Mouse (Mus musculus) embryonic facial prominence, embryonic 10.5 days (tissue): ENCODE measurements at regions not wholly inside any gene's neighbourhood (a gene's known extent, or its start where the extent isn't known, plus 50 kb on each side); places are given as distances from the start of the nearest gene placed in this dataset.

Source experiments
- DNase-seq: peaks from one replicate; pipeline ENCODE4 v3.0.0-alpha.2; 2017; ENCODE audit warnings: low spot score
- H3K27ac ChIP-seq: fragments of 300-500 bp; sonication (generic); replicated peaks from 2 replicates; pipeline ENCODE4 v1.5.1; 2016; ENCODE audit warnings: mild to moderate bottlenecking
- H3K27me3 ChIP-seq: fragments of 300-500 bp; sonication (generic); replicated peaks from 2 replicates; pipeline ENCODE4 v1.6.1; 2016; ENCODE audit warnings: low read depth, mild to moderate bottlenecking; ENCODE audit not compliant: poor library complexity, severe bottlenecking
- H3K36me3 ChIP-seq: fragments of 300-500 bp; sonication (generic); replicated peaks from 2 replicates; pipeline ENCODE4 v1.6.1; 2016; ENCODE audit warnings: mild to moderate bottlenecking, moderate library complexity
- H3K4me1 ChIP-seq: fragments of 300-500 bp; sonication (generic); 2 replicates; pipeline ENCODE4 v1.6.1; 2016
- H3K4me3 ChIP-seq: fragments of 300-500 bp; sonication (generic); 2 replicates; pipeline ENCODE4 v1.5.1; 2016; ENCODE audit warnings: mild to moderate bottlenecking, moderate library complexity
- H3K9me3 ChIP-seq: fragments of 300-500 bp; sonication (generic); 2 replicates; pipeline ENCODE4 v1.6.1; 2016; ENCODE audit warnings: mild to moderate bottlenecking
- WGBS: fragments of 180-500 bp; shearing (Covaris S2); methylation state at CpG from one replicate; pipeline ENCODE4 v1.1.7; 2016; 5-methylcytosine and 5-hydroxymethylcytosine counted together

DNA sequence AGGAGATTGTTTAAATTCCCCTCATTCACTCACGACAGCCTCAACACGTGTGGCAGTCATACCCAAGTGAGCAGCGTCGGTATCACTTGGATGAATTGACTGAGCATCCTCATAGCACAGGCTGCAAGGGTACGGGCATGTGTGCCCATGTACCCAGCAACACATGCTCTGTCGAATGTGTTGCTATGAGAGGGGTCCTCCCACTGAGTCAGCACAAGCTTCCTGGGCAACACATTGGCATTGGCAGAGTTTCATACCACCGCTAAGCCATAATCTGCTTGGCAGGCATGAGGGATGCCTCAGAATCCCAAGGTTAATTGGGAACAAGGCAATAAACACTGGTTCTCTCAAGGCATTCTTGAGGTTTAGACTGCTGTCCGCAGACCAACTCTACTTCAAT is 115.1 kb downstream of the Atp6v1g3 start:
- no peak for DNase-seq
- no peaks in the 10 kb centered on the region for H3K9me3 ChIP-seq
- no peak overlapping the region for H3K27ac ChIP-seq
- H3K36me3 ChIP-seq, result no peaks in the 10 kb centered on the region
- no peak overlapping the region for H3K4me3 ChIP-seq
- 0 out of 2 replicates have a peak, but pooled peaks cover 2% of the 10 kb centered on the region for H3K4me1 ChIP-seq
- WGBS, result 90% methylated on average over 8 of the region's 8 CpGs
- no peaks in the 10 kb centered on the region for H3K27me3 ChIP-seq

DNA sequence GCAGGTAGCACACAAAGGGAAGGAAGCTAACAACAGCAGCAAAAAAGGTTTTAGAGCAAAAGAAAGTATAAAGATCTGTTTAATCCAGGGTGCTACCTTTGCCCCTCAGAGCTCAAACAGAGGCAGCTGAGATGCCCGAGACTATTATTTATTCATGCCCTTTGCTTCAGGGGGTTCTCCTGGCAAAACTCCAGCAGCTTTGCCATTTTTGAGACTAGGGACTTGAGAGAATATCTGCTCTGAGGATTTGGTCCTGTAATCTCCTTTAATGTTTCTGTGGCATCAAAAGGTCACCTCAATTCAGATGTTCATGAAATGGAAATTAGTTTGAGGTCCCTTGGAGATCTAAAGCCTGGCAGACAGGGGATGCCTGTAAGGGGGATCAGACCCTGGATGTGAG is 116.1 kb downstream of the Atp6v1g3 start:
- DNase-seq, result no peak
- Histone ChIP-seq H3K27ac (no peak overlapping the region), H3K4me1 (0 out of 2 replicates have a peak, but pooled peaks cover 2% of the 10 kb centered on the region), H3K27me3 (no peaks in the 10 kb centered on the region), H3K9me3 (no peaks in the 10 kb centered on the region), H3K36me3 (no peaks in the 10 kb centered on the region), H3K4me3 (no peak overlapping the region)
- WGBS, result 92% methylated on average over 1 of the region's 1 CpGs

DNA sequence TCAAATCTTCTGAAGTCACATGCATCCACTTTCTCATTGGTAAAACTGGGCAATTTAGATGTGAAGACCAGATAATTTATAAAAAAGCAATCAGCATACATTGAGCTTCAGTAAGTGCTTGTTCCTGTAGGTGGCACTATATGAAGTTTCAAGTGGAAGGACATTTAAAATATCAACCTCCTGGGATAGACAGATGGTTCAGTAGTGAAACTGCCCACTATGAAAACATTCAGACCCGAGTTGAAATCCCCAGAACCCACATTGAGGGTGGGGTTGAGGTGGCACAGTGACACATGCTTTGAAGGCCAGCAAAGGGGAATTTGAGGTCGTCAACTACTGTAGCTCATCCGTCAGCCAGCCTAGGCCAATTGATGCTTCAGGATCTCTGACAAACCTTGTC is 145.1 kb downstream of the Atp6v1g3 start:
- H3K27ac ChIP-seq, result no peak overlapping the region
- H3K27me3 ChIP-seq, result no peaks in the 10 kb centered on the region
- 0 out of 2 replicates have a peak, but pooled peaks cover 2% of the 10 kb centered on the region for H3K4me1 ChIP-seq
- no peak overlapping the region for H3K4me3 ChIP-seq
- WGBS, result 77% methylated on average over 3 of the region's 3 CpGs
- H3K36me3 ChIP-seq, result no peaks in the 10 kb centered on the region
- H3K9me3 ChIP-seq, result no peaks in the 10 kb centered on the region
- DNase-seq, result no peak

DNA sequence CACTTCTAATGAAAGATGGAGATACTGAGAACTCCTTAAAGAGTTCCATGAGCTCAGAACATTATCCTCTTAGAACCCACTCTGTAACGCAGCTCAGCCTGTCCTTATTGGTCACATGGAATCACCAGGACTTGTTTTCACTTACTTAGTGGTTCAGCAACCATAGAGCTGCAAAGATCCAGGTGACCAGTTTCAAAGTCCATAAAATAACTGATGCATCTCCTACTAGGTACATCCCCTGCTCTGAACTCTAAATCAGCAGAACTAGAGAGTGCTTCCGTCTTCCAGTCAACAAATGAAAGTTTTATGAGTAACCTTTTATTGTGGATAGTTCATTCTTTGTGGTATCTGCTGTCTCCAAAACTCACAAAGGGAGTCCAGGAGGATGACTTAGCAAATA is 153.9 kb downstream of the Atp6v1g3 start:
- 89% methylated on average over 2 of the region's 2 CpGs for WGBS
- no peaks in the 10 kb centered on the region for H3K9me3 ChIP-seq

More for the DNA sequence above, 153.9 kb downstream of the Atp6v1g3 start:
- Histone ChIP-seq H3K4me3 (no peak overlapping the region), H3K27me3 (no peaks in the 10 kb centered on the region), H3K36me3 (no peaks in the 10 kb centered on the region), H3K27ac (no peak overlapping the region), H3K4me1 (no peaks in the 10 kb centered on the region)
- DNase-seq, result no peak
